Mouse (Mus musculus) liver, adult (tissue): ENCODE measurements around the gene Hspa14.

Experiments used
- GATA4 ChIP-seq: IDR thresholded peaks from 2 replicates; pipeline ENCODE4 v1.6.1; 2014; ENCODE audit warnings: mild to moderate bottlenecking, low read length; ENCODE audit not compliant: insufficient replicate concordance

Gene Hspa14

DNA sequence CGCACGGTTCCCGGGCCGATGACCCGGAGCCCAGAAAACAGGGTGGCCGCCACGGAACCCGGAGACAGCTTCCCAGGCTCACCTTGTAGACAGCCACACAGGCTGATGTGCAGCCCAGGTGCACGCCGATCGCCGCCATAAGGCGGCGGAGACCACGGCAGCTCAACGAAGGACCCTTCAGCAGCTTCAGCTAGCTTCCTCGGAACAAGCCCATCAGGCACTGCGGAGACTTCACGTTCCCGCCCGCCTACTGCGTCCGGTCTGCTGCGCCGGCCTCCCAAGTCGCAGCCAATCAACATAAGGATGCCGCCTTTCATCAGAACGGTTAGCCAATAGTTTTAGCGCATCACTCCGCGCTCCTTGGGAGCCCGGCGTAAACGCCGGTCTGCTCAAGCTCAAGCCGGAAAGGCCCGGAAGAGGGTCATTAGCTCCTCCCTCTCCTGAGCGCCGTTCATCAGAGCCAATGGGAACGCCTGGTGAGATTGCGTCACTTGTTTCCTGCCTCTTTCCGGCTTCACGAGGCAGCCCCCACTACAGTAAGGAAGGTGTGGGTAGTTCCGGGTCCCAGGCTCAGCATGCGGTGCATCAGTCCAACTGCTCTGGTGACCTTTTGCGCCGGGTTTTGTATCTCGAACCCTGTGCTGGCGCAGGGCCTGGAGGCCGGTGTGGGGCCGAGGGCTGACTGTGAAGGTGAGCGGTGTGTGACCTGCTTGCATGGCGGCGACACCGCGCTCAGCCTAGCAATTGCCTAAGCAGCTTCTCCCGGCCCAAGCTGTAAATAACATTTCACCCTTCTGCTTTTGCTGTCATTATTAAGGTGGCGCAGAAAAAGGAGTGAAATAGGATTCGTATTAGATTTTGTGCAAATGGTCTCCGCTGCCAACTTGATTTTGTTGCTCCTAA, at the start of gene Hspa14, which contains the start of the genes Gm45902 and Cdnf:
TSS of gene Hspa14 (minus strand) at position 263 of the 903 bp plus-strand sequence.
TSS of gene Gm45902 (minus strand) at position 239 of the 903 bp plus-strand sequence.
TSS of gene Cdnf (plus strand) at position 479 of the 903 bp plus-strand sequence.
- TF ChIP-seq GATA4 = no peak

DNA sequence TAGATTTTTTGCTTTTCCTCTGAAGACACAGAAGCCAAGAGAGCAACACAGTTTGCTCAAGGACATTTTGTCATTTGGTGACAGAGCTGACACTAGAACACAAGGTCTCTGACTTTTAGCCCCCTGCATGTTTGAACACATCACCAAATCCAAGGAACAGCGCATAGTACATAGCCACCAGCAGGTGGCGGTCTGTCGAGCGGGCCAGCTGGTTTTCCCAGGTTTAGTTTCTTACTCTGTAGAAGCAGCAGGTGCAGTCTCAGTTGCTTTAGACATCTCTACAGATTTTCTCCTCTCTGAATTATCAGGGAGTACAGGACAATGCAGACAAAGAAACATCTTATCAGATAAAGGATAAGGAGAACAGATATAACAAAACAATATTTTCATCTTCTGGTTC, 34.0 kb upstream of the Hspa14 start:
- no peak for TF ChIP-seq GATA4

DNA sequence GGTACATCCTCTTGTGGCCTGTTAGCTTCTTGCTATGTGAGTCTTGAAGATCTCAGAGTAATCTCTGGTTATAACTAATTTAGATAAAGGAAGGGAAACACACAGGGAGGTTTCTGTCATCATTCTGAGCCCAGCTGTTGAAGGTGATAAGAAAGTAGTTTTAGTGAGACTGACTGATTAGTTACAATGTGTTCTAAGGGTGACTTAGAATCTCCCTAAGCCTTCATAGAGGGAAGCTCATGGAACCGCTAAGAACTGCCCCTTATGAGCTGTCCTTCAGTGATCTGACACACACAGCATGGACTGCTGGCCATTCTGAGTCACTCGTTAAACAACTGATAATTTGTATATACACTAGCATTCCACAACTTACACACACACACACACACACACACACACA, 33.4 kb upstream of the Hspa14 start:
- no peak for TF ChIP-seq GATA4

DNA sequence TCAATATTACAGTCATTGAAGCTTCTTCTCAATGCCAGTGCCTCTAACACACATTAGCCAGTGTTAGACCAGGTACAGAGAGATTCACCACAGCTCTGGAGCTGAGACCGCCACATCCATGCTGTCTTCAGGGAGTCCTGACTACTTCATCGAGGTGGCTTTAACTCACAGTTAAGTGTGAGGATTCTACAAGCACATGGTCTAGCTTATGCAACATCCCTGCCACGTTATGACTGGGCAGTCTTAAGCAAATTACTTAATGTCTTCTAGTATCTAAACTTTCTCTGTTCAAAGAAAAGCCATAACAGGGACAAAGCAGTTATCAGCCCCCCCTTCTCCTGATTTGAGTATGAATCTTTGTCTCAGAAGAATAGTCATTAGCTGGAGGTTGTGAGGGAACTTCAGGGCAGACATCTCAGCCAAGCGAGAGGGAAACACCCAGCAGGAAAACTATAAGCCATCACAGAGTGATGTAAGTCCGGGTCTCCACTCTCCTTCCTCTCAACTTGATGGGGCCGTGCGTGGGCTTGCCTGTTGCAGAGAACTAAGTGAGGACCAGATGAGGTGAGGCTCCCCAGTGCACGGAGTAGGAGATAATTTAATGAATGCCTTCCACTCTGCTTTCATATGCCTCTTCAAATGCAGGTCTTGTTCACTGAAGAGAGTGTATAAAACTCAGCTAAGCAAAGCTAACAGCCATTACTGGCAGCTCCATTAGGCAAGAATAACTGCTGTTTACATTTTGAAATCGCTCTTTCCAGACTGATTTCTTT, 28.9 kb upstream of the Hspa14 start:
- TF ChIP-seq GATA4 = no peak

DNA sequence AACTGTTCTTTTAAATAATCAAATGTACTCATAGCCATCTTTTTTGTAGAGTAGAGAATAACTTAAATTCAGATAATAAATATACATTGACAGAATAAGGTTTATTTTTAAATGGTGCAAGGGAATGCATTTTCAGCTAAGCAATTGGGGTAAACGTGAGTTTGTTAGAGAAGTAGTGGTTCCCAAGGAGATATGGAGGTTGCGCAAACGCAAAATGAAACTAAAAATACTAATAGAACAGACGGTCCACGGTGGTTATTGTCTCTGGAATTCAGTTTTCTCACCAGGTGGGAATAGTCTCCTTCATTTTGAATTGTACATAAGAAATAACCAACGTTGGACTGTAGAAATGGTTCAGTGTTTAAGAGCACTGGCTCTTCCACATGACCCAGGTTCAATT, 13.7 kb upstream of the Hspa14 start:
- no peak for TF ChIP-seq GATA4

DNA sequence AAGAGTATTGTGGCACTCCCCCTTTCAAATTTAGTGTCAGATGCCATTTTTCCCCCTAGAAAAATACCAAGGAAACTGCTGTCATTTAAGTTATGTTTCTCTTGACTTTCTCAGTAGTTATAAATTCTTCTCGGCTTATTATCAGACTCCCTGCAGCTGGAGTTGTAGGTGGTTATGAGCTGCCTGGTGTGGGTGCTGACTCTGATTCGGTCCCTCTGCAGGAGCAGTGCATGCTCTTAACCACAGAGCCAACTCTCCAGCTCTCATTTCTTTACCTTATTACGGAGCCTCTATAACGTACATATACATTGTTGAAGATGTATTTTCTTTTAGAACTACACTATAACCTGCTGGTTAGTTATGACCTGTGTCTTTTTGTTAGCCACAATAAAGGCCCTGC, 9.9 kb upstream of the Hspa14 start:
- no peak for TF ChIP-seq GATA4

DNA sequence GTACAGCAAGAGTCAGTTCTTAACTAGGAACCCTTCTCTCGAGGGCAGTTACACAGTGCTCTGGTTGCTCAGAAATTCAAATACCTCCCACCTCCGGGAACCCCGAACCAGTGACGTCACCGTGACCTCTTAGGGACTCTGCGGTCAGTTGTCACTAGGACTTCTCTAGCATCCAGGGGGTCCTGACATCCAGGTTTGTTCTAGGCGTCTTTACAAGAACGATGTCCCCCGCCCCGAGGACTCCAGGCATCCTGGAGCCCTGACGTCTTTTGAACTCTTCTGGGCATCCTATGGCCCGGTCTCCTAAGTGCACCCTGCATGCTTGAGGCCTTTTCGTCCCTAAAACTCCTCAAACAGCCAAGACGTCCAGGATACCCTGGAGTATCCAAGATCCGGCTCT, 538 bp downstream of the Hspa14 start:
- TF ChIP-seq GATA4 = no peak

DNA sequence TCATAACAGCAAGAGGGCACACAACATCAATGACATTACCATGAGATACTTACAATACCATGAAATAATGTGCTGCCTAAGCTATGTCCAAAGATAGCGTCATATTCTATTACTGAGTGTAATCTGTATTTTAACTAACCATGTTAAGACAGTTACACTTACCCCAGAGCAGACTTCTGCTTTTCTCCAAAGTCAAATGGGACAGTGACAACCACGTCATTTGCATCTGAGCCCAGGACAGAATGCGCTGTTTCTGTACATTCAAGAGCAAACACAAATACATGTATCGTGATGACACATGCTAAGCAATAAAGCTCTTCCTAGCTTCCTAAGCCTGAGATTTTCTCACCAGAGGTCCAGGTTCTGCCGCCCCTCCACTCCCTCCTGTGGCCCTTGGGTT, 11.7 kb downstream of the Hspa14 start:
- no peak for TF ChIP-seq GATA4

DNA sequence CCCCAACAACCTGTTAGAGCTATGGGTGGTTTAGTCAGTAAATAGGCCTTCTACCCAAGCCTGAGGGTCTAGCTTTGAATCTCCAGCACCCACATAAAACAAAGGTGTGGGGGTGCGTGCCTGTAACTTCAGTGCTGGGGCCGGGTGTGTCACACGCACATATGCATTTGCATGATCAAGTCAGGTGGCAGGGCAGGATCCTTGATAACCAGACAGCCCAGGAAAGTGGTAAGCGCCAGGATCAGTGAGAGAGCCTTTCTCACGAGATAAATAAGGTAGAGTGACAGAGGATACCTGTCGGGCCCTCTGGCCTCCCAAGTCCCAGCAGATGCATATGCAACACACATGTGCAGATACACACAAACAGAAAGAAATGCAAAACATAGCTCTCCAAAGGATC, 13.1 kb downstream of the Hspa14 start:
- no peak for TF ChIP-seq GATA4

DNA sequence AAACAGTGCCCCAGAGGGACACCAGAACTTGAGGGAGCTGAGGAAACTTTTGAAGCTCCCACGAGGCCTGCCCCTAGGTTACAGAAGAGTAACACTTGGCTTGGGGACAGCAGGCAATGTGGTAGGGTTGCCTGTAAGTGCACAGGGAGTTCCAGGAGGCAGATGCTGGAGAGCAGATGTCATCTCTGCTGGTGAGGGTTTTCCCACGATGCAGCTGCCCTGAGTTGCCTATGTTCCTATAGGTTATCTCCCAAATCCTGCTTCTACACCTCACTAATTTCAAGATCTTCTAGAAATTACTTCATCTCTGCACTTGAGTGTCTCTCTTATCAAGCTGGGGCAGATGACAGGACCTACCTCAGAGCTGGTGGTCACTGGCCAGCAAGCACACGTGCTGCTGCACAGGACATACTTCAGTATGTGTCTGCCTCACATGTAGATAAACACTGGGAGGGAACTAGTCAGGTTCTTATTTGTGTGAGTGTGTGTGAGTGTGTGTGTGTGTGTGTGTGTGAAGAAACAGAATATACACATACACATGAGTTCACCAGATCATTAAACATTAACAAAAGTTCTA, 18.7 kb downstream of the Hspa14 start:
- no peak for TF ChIP-seq GATA4

DNA sequence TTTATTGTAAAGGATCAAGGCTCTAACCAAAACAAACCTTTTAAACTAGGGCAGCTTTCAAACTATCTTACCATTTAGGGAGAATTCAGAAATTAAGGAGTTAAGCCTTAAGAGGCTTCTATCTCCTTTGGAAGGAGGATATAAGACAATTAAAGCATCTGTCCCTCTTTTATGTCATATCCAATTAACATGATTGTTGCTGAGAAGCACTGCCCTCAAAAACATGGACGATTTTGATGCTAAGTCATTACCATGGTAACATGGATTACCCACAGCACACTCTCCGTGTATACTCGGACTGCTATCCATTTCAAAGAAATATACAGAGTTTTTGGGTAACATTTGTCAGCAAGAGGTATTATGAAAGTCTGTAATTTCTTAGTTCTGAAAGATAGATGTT, 22.8 kb downstream of the Hspa14 start:
- TF ChIP-seq GATA4 = no peak

DNA sequence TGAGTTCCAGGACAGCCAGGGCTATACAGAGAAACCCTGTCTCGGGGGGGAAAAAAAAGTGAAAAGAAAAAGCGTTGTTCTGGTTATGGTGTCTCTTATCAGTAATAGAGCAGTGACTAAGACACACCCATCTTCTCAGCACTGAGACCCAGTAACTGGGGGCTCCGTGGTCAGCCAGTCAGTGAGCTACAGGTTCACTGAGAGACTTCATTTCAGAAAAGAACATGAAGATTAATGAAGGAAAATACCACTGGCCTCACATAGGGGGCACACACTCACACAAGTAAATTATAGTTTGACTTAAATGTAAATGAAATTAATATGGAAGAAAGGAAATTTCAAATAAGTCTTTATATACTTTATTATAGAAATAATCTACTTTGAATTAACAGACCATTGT, 32.4 kb downstream of the Hspa14 start:
- TF ChIP-seq GATA4 = no peak

DNA sequence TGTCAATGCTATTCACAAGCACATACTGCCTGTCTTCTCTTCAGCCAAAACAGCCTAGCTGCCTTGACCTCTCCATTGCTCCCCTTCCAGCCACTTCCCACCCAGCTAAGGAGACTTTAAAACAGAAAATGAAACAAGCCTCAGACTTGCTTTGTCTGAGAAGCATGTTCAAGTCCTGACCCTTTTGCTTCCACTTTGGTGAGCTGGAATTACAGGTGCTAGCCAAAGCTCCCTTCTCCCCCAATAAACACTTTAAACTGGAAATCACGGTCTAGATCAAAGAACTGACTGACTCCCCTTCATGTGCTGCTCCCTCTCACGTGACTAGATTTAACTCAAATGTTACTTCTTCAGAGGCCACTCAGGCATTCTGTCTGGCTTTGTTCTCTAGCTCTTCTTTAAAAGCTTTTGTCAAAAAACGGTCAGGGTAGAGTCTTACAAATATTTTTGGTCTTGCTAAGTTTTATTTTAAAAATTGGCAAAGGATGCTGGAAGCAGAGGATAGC, 36.8 kb downstream of the Hspa14 start:
- TF ChIP-seq GATA4 = no peak

DNA sequence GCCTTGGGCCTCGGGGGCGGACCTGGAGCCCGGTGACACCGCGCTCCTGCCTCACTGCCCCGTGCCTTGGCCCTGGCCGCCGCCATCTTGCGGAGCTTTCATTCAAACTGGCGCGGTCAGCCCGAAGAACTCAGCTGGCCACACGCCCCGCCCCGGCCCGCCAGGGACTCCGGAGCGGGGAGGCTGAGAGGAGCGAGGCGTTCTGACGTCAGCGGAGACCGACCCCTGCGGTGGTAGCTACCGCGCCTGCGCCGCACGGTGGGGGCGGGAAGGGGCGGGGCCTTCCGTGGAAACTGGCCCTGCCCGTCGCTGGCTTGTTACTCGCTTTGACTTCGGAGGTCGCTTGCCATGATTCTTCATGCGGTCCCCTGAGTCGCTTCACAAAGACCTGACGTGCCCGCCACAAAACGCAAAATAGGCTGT, 37.7 kb downstream of the Hspa14 start, which contains the start of gene Suv39h2:
TSS of gene Suv39h2 (minus strand) at position 171 of the 423 bp plus-strand sequence.
- TF ChIP-seq GATA4 = no peak

DNA sequence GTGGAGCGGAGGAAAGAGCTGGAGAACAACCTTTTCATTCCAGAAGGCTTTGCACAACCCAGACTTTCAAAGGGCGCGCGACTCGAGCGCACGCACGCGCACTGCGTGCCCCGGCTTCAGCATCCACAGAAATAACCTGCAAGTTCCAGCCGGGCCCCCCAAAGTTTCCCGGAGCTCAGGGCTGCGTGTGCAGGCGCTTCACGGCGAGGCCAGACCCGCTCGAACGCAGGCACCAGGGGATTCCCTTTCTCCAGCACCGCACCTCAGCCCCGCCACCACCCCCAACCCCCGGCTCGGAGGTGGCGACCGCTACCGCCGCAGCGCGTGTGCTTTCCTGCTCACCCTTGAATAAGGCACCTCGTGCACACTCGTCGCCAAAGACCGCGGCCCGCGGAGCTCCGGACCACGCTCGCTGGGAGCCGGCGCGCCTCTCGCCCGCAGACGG, 38.2 kb downstream of the Hspa14 start:
- no peak for TF ChIP-seq GATA4
